Mouse (Mus musculus) heart, adult 2 months (tissue): Measurements from ENCODE around the gene Zfp780b. TPM values are rescaled to one million over a fixed set of nuclear protein-coding genes. Genes with fewer than 3 reads are reported as not detected.
"Not testable (repeated sequence)": the region's sequence is repeated elsewhere in the genome, so short reads cannot be mapped to it uniquely, and the experiment has no call there.

Source experiments
- DNase-seq, 2 experiments: peaks; one replicate each; pipeline ENCODE4 v3.0.0; 2021
- H3K27ac ChIP-seq: fragments of 200-600 bp; 2 replicates; pipeline ENCODE4 v1.8.1; 2022
- H3K27me3 ChIP-seq: fragments of 200-500 bp; 2 replicates; pipeline ENCODE4 v1.6.1; 2012; ENCODE audit warnings: mild to moderate bottlenecking, low read length, inconsistent platforms, mixed read lengths; ENCODE audit not compliant: control insufficient read depth, insufficient read depth
- H3K36me3 ChIP-seq: fragments of 200-500 bp; 2 replicates; pipeline ENCODE4 v1.6.1; 2012; ENCODE audit warnings: low read length, inconsistent platforms; ENCODE audit not compliant: control insufficient read depth, insufficient read depth
- H3K4me1 ChIP-seq: fragments of 200-500 bp; 2 replicates; pipeline ENCODE4 v1.6.1; 2011; ENCODE audit warnings: low read length; ENCODE audit not compliant: control insufficient read depth, insufficient read depth
- H3K4me3 ChIP-seq: fragments of 200-600 bp; 2 replicates; pipeline ENCODE4 v1.8.1; 2022
- H3K79me2 ChIP-seq: fragments of 200-500 bp; replicated peaks from 2 replicates; pipeline ENCODE4 v1.6.1; 2012; ENCODE audit warnings: mild to moderate bottlenecking, inconsistent platforms, low read length, moderate library complexity, mixed read lengths; ENCODE audit not compliant: control insufficient read depth, insufficient read depth
- H3K9ac ChIP-seq: fragments of 200-500 bp; 2 replicates; pipeline ENCODE4 v1.6.1; 2012; ENCODE audit warnings: low read depth, mild to moderate bottlenecking, control low read depth, inconsistent platforms, low read length, mixed read lengths
- CTCF ChIP-seq: fragments of 200-600 bp; IDR thresholded peaks from 2 replicates; pipeline ENCODE4 v1.8.1; 2022; ENCODE audit warnings: antibody characterized with exemption, mild to moderate bottlenecking, moderate library complexity
- EP300 ChIP-seq: fragments of 200-500 bp; IDR thresholded peaks from 2 replicates; pipeline ENCODE4 v1.6.1; 2011; ENCODE audit warnings: low read depth, low read length, control low read depth; ENCODE audit not compliant: insufficient read depth
- POLR2A ChIP-seq: fragments of 200-500 bp; IDR thresholded peaks from 2 replicates; pipeline ENCODE4 v1.6.1; 2011; ENCODE audit warnings: mild to moderate bottlenecking, low read depth, low read length, control low read depth; ENCODE audit not compliant: insufficient read depth
- WGBS: fragments of 180-500 bp; shearing (Covaris S2); methylation state at CpG from one replicate; pipeline ENCODE4 v1.1.7; 2018; 5-methylcytosine and 5-hydroxymethylcytosine counted together
- intact Hi-C: fragments of 180-260 bp; cut with DNase I; formaldehyde crosslinking; loops from one replicate; pipeline ENCODE4 v1.15.1; 2025
- polyA plus RNA-seq: library from polyadenylated mRNA; depleted of rRNA; stranded (reverse); fragments of >200 nt; gene quantifications from 2 replicates; pipeline ENCODE4 v1.2.3, GENCODE M21; 2012; rRNA removed
- total RNA-seq, 2 experiments: library from RNA; stranded (reverse); gene quantifications; 2 replicates each; pipeline ENCODE4 v1.2.3; 2021

The Zfp780b gene
- total and polyA plus RNA-seq, 3 experiments = 1.5 to 8.6 (median 8.0) TPM

DNA sequence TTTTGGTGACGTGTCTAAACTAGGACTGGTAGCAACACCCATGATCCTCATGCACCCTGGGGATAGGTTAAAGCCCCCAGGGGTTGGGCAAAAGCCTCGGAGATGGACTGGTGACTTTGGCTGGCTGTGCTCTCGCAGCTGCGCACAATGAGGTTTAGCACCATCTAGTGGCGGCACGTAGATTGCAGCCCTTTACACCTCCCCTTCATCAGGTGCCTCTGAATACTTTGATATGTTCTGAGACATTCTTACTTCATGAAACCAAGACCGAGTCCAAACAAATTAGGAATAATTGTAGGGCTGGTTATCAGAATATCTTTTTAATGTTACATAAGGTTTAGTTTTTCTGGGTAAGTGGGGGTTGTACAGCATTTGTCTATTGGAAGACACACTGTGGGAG is 37.1 kb downstream of the Zfp780b start:
- H3K27me3 ChIP-seq, intact Hi-C loops, H3K9ac ChIP-seq, H3K4me1 ChIP-seq, H3K36me3 ChIP-seq, H3K27ac ChIP-seq, H3K79me2 ChIP-seq, H3K4me3 ChIP-seq: not testable (repeated sequence)
- peak in 1 of 2 experiments; percentile 10 for DNase-seq
- TF ChIP-seq CTCF = peak; percentile 60
- 28% methylated on average over 5 of the region's 7 CpGs for WGBS

DNA sequence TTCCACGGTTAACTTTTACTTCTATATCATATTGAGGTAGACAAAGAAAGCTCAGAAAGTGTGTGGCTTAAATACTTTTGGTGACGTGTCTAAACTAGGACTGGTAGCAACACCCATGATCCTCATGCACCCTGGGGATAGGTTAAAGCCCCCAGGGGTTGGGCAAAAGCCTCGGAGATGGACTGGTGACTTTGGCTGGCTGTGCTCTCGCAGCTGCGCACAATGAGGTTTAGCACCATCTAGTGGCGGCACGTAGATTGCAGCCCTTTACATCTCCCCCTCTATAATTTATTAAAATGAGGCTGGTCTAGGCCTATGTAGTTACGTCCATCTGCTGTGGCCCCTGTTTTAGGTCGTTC is 45.2 kb downstream of the Zfp780b start:
- not testable (repeated sequence) for H3K4me1 ChIP-seq, H3K27ac ChIP-seq, H3K9ac ChIP-seq, H3K36me3 ChIP-seq, H3K27me3 ChIP-seq, H3K79me2 ChIP-seq, H3K4me3 ChIP-seq, DNase-seq
- 7% methylated on average over 1 of the region's 9 CpGs for WGBS
- intact Hi-C loops = loop anchor here (5.0 kb wide), 1 partner anchor 206 kb away; no protein-coding TSS in a partner anchor

DNA sequence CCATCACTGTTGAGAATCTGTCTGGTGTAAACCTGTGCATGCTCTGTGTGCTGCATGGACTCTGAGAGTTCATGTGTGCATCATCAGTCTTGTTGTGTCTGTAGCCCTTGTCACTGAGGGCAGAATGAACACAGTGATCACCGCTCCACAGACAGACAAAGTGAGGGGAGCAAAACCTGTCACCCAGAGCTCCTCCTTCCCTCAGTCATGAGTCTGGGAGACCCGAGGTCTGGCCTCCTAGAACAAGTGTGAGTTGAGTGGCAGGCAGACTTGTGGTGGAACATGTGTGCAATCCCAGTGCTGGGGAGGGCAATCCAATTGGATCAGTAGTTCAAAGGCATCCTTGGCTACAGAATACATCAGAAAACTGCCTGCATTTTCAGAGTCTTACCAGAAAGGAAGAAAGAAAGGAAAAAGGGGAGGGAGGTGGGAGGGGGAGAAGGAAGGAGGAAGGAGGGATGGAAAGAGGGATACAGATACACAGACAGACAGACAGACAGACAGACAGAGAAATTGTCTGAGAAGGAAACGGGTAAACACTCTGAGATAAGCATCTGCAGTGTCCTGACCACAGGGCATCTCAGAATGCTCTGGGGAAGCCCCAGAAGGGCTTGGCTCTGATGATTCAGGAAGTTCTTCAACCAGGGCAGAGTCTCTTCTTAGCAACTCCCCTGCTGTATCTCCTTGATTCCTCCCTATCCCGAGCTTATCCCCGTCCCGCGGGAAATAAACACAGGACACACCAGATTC is 45.7 kb downstream of the Zfp780b start:
- intact Hi-C loops = loop anchor here (5.0 kb wide), 1 partner anchor 206 kb away; no protein-coding TSS in a partner anchor
- H3K4me3 ChIP-seq = no peak overlapping the region
- H3K9ac ChIP-seq = peak overlapping the region; percentile 12; the same call in 1 of the 2 replicates

DNA sequence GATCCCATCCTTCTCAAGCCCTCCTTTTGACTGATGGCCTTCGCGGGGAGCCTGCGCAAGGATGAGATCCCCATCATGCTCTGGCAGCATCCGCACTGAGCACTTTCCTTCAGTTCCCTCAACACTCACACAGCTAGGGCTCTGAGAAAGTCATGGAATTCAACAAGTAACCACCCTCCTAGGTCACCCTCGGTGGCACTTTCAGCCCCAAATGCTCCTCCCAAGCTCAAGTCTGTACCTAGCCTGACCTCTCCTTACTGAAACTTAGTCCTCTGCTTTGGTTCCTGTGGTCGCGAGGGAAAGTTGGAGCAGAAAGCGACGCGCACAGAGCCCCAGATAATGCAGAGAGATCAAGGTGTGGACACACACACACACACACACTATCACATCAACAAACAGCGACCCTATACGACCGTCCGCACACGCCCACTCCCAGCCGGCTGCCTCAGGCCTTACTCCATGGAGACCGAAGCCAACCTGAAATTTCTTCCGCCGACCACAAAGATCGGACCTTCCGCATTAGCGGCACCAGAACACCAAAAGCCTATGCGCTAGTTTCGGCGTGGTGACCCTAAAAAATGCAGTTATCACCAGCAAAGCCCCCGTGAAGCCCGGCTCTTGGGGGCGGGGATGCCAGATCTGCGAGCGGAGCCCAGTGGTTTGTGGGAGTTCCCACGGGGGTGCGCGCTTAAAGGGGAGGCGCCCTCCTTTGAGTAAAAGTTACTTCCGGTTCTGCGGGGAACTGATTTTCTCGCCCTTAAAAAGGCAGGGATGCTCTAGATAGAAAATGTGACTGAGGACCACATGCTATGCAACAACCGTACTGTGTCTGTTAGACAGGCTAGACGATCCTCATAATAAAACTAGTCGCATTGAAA is 49.9 kb downstream of the Zfp780b start, which contains the start of gene Zfp974:
Zfp974 (minus strand) TSS at position 643 of the 878 bp plus-strand sequence.
- H3K27ac ChIP-seq = peak within 1 kb of the TSS; percentile 54
- TF ChIP-seq POLR2A (0 out of 2 replicates have a peak, but pooled peaks have one; percentile 34), EP300 (no peak)
- WGBS = 4% methylated on average over 40 of the region's 40 CpGs
- H3K9ac ChIP-seq = peak within 1 kb of the TSS; percentile 68
- H3K79me2 ChIP-seq = no peaks in the 10 kb centered on the region
- no peaks in the 10 kb centered on the region for H3K36me3 ChIP-seq
- peak; percentile 69 for DNase-seq
- H3K4me3 ChIP-seq = peak within 1 kb of the TSS; percentile 73
- no peaks in the 10 kb centered on the region for H3K27me3 ChIP-seq
- no peaks in the 10 kb centered on the region; the same call in 1 of the 2 replicates for H3K4me1 ChIP-seq
- intact Hi-C loops = loop anchor here (5.0 kb wide), 1 partner anchor 67 kb away; no protein-coding TSS in a partner anchor

More for the DNA sequence above, 45.7 kb downstream of the Zfp780b start:
- Histone ChIP-seq H3K36me3 (no peaks in the 10 kb centered on the region), H3K27me3 (no peaks in the 10 kb centered on the region), H3K27ac (no peak overlapping the region), H3K4me1 (no peaks in the 10 kb centered on the region; the same call in 1 of the 2 replicates), H3K79me2 (no peaks in the 10 kb centered on the region)
- TF ChIP-seq EP300 (no peak), CTCF (no peak), POLR2A (no peak)
- DNase-seq = peak in 1 of 2 experiments; percentile 5
- 16% methylated on average over 7 of the region's 7 CpGs for WGBS

DNA sequence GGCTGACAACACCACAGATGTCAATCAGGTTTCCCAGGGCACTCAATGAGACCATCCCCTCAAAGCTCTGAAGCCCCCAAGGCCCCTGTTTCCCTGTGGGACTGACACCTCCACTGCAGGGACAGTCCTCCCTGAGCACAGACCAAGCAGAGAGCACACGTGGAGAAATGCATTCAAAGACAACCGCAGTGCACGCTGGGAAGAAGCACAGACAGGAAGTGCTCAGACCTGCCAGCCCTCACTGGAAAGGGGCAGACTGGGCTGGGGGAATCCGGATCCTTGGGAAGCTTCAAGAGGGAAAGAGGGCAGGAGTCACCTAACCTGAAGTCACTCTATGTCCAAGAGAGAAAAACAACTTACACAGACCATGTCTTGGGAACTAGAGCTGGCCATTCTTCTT is 51.9 kb downstream of the Zfp780b start:
- not testable (repeated sequence) for DNase-seq, H3K4me3 ChIP-seq, H3K27ac ChIP-seq, H3K4me1 ChIP-seq, H3K36me3 ChIP-seq, H3K27me3 ChIP-seq, H3K9ac ChIP-seq, H3K79me2 ChIP-seq
- intact Hi-C loops = loop anchor here (5.0 kb wide), 1 partner anchor 65 kb away; no protein-coding TSS in a partner anchor
- WGBS = 33% methylated on average over 4 of the region's 4 CpGs

DNA sequence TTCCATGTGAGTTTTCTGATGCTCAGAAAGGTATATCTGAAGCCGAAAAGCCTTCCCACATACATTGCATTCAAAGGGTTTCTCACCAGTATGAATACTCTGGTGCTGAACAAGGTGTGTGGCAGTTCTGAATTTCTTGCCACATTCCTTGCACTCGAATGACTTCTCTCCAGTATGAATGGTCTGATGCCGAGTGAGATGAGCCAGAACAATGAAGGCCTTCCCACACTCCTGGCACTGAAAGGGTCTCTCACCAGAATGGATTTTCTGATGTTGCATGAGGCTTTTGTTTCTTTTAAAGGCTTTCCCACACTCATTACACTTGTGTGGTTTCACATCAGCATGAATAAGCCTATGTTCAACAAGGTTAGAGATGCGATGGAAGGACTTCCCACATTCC is 68.0 kb downstream of the Zfp780b start:
- H3K27me3 ChIP-seq, H3K27ac ChIP-seq, H3K79me2 ChIP-seq, H3K36me3 ChIP-seq, DNase-seq, H3K9ac ChIP-seq, H3K4me3 ChIP-seq, intact Hi-C loops, H3K4me1 ChIP-seq: not testable (repeated sequence)
- WGBS = 93% methylated on average over 4 of the region's 4 CpGs

Other genes with a start within 250 kb of the Zfp780b start
- 1 to 10 TPM; 8.8 to 8.9 TPM for gene Zfp60, start 247.8 kb downstream of the Zfp780b start, total RNA-seq
- gene Zfp60, start 247.8 kb downstream of the Zfp780b start, polyA plus RNA-seq = 1.6 and 3.7 TPM in 2 replicates
- 1 to 10 TPM; 5.1 to 5.2 TPM for gene Zfp626, start 172.0 kb downstream of the Zfp780b start, total RNA-seq
- gene Zfp626, start 172.0 kb downstream of the Zfp780b start, polyA plus RNA-seq = 0.68 and 1.4 TPM in 2 replicates
- gene Zfp59, start 140.6 kb downstream of the Zfp780b start, total RNA-seq = 1 to 10 TPM; 2.8 to 3.1 TPM
- 0.62 and 1.5 TPM in 2 replicates for gene Zfp59, start 140.6 kb downstream of the Zfp780b start, polyA plus RNA-seq
- gene Zfp607a, start 121.6 kb downstream of the Zfp780b start, total RNA-seq = 1 to 10 TPM; 2.5 to 3.4 TPM
- 0.47 and 1.8 TPM in 2 replicates for gene Zfp607a, start 121.6 kb downstream of the Zfp780b start, polyA plus RNA-seq
- gene Zfp974, start 49.7 kb downstream of the Zfp780b start, total RNA-seq = 1 to 10 TPM; 4.3 to 4.4 TPM
- 1.6 and 1.8 TPM in 2 replicates for gene Zfp974, start 49.7 kb downstream of the Zfp780b start, polyA plus RNA-seq
- gene Zfp850, start 34.9 kb upstream of the Zfp780b start, total RNA-seq = 1 to 10 TPM in 1 of 2 experiments, under 1 TPM in 1; 0.68 to 1.3 TPM
- 0.23 TPM in 2 replicates for gene Zfp850, start 34.9 kb upstream of the Zfp780b start, polyA plus RNA-seq
- gene Psmc4, start 70.9 kb upstream of the Zfp780b start, total RNA-seq = 10 to 100 TPM; 81.9 TPM
- gene Psmc4, start 70.9 kb upstream of the Zfp780b start, polyA plus RNA-seq = 75.2 and 106 TPM in 2 replicates
- gene Fcgbp, start 92.1 kb upstream of the Zfp780b start, total RNA-seq = under 1 TPM in 1 of 2 experiments, not detected in 1; 0.26 TPM
- 0.12 and 1.0 TPM in 2 replicates for gene Fcgbp, start 92.1 kb upstream of the Zfp780b start, polyA plus RNA-seq
- gene 9530053A07Rik, start 150.3 kb upstream of the Zfp780b start, total RNA-seq = not detected
- 0.08 TPM in 1 of 2 replicates, not detected in the other for gene 9530053A07Rik, start 150.3 kb upstream of the Zfp780b start, polyA plus RNA-seq
- gene Fbl, start 190.5 kb upstream of the Zfp780b start, total RNA-seq = 10 to 100 TPM; 34.7 TPM
- gene Fbl, start 190.5 kb upstream of the Zfp780b start, polyA plus RNA-seq = 25.7 and 35.6 TPM in 2 replicates
- 10 to 100 TPM; 28.0 to 28.3 TPM for gene Dyrk1b, start 200.3 kb upstream of the Zfp780b start, total RNA-seq
- gene Dyrk1b, start 200.3 kb upstream of the Zfp780b start, polyA plus RNA-seq = 24.1 and 30.1 TPM in 2 replicates